Mouse (Mus musculus): Measurements from ENCODE around the gene Ube2j1. TPM values are rescaled to one million over a fixed set of nuclear protein-coding genes. Genes with fewer than 3 reads are reported as not detected.
"Not testable (repeated sequence)": the region's sequence is repeated elsewhere in the genome, so short reads cannot be mapped to it uniquely, and the experiment has no call there.

Gene Ube2j1
- total RNA-seq (2021), result 10 to 100 TPM; 42.3 to 43.4 TPM

DNA sequence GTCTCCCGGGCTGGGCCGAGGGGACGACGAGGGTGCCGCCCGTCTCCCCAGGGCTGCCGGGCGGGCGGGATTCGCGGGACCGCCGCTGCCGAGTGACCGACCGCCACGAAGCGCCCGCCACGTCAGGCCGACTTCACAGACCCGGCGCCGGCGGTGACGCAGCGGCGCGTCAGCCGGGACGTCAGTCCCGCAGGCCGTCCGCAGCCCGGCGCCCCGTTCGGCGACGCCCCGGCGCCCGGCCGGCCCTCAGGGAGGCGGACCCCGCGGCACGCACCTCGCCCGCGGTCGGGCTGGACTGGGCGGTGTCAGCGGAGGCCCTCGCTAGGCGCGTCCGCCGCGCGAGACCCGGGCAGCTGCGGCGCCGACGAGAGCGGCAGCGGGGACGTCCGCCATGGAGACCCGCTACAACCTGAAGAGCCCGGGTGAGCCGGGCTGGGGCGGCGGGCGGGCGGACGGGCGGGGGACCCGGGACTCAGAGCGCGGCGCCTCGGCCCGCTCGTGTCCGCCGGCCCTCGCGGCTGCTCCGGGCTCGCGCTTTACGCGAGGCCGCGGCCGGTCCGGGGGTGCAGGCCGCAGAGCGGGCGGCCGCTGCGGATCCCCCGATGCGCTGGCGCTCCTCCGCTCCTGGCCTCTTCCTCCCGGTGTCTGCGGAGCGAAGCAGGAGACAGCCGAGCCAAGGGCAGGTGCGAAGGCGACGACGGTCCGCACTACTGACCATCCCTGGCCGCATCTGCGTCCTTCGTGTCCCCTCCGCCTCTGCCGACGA, at the start of gene Ube2j1:
TSS of gene Ube2j1 (plus strand) at position 222 of the 766 bp plus-strand sequence.
- intact Hi-C loops (cut with DNase I), result loop anchor here (1.0 to 5.0 kb wide), 4 partner anchors 86 to 414 kb away; partner anchors contain the start of genes Casp8ap2 and Lyrm2
- DNase-seq (ENCODE audit: low spot score), result peak; percentile 92

DNA sequence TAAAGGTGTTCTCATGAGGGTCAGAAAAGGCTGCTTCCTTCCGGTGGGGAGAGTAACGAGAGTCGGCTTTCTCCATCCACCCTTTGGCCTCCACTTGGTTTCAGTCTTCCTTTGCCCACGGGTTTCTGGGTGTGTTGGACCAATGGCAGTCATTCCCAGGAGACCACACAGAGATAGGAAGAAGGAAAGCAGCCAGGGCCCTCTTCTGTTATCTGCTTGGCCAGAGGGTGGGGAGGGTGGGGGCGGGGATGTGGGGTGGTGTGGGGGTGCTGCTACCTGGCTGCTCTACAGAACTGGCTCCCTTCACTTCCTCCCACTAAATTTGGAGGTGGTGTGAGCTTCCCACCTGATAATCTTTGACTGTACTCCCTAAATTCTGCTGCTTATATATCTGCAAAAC, 49.6 kb upstream of the Ube2j1 start:
- DNase-seq (ENCODE audit: low spot score), result no peak
- intact Hi-C loops (cut with DNase I), result no loop called here

DNA sequence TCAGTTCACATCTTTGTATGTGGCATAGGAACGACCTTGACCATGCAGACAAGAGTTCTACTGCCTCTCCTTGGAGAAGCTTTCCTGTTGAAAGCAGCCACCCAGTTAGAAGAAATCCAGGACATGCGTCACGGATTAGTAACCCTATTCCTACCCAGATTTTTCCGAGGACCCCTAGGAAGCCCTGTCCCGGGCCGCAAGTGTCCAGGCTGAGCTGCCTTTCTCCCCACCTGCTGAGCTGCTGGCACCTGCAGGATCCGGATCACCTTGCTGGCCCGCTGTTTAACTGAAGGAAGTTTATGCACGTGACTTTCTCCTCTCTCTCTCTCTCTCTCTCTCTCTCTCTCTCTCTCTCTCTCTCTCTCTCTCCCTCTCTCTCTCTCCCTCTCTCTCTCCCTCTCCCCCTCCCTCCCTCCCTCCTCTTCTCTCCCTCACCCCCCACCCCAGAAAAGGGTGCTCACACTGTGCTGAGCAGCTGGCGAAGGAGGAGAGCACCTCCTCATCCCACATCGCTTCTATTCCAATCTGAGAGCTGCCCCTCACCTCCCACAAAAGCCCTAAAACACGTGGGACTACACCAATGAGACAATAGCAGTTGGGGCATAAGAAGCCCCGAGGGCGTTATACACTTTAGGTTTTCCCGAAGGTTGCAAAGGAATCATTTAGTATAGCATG, 49.0 kb upstream of the Ube2j1 start:
- DNase-seq (ENCODE audit: low spot score), result no peak
- intact Hi-C loops (cut with DNase I), result no loop called here

DNA sequence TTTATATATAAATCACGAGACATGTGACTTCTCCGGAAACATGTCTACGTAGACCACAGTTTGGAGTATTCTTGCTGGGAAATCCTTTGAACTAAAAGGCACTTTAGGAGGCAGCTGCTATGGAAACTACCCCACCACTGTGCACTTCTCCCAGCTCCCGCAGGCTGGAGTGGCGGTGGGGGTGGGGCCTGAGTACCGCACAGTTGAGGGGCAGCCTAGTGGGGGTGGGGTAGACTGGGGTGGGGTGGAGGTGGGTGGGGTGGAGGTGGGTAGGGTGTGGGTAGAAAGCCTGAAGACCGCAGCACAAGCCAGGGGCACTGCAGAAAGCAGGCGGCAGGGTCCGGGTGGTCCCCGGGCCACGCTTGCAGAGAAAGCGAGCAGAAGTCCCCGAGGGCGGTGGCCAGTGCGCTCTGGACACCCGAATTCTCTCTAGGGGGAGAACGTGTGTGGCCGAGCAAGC, 48.5 kb upstream of the Ube2j1 start, which contains the start of gene Rragd:
TSS of gene Rragd (plus strand) at position 322 of the 460 bp plus-strand sequence.
- peak; percentile 4 for DNase-seq (ENCODE audit: low spot score)
- intact Hi-C loops (cut with DNase I), result no loop called here

DNA sequence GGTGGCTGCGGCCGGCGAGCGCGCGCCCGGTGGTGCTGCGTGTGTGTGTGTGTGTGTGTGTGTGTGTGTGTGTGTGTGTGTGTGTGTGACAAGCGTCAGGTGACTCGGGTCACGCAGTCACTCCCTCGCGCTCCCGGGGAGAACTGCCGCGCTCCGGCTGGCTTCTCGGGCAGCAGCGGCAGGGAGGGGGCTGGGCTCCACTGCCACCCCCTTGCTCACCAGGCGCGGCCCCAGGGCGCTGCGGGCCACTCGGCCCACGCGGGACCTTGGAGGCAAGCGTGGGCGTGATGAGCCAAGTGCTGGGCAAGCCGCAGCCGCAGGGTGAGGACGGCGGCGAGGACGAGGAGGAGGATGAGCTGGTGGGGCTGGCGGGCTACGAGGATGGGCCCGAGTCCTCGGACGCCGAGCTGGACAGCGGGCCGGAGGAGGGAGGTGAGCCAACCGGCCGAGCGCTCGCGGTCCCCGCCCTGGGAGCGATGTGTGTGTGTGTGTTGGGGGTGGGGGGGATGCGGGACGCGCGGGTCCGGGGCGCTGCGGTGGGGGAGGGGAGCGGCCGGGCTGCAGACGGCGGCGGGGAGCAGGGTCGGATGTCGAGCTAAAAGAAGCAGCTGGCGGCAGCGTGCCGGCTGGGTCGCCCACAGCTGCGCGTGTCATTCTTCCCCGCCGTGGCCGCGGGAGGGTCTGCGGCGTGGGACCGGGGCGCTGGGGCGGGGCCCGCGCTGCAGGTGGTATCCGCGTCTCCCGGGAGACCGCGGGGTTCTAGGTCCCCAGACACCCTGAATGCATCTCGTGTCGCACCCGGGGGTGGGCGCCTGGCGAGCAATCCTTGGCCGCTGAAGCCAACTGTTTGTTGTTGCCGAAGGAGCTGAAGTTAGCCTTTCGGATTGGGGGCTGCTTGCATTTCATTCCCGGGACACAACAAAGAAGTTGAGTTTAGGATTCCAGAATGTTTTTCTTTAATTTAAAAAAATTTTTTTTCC, 47.8 kb upstream of the Ube2j1 start:
- DNase-seq (ENCODE audit: low spot score), result peak; percentile 23
- intact Hi-C loops (cut with DNase I), result no loop called here

DNA sequence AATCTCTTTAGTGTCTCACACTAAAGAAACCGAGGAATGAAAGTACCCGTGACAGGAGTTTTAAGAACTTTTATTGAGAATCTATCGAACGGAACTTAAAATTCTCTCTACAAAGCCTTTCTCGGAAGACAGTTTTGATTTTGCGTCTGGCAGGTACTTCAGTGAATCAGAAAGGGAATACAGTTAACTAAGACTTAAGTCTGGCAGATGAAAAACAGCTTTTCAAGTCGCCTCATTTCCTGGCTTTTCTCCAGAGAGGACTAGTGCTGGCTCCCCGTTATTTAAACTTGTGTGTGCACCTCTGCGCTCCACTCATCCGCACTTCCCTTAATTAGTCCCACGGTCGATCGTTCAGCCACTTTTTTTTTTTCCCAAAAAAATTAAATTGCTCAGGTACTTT, 47.0 kb upstream of the Ube2j1 start:
- intact Hi-C loops (cut with DNase I), result no loop called here
- no peak for DNase-seq (ENCODE audit: low spot score)

DNA sequence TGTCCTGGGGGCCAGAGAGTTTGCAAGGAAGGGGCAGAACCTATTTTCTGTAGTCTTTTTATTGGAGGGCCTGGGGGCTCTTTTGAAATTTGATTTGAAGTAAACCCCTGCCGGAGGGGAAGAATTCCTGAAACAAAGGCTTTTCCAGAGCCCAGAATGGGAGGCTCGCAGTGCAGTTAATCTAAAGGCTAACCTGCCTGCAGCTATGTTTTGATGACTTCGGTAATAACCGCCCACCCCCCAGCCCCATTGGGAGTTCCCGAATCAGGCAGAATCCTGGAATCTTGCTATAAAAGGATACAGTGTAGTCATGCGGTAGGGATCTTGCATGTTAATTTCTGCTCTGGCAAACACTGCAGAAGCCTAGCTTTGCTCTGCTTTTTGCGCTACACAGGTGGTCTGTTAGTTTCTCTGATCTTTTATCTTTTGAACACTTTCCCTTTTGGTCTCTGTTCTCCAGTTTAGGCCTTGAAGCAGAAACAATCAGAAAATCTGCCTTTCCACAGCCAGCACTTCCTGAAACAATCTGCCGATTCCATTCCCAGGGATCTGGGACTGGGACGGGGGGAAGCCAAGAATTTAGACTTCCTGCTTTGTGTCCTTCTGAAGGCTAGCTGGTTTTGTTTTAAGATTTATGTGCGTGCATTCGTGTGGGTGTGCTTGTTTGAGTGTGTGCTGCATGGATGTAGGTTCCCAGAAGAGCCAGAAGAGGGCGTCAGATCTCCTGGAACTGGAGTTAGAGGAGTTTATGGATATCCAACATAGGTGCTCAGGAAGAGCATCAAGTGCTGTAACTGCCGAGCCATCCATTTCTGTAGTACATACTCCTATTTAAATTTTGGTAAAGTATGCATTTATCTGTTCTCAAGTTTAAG, 46.2 kb upstream of the Ube2j1 start:
- DNase-seq (ENCODE audit: low spot score), result no peak
- intact Hi-C loops (cut with DNase I), result no loop called here

DNA sequence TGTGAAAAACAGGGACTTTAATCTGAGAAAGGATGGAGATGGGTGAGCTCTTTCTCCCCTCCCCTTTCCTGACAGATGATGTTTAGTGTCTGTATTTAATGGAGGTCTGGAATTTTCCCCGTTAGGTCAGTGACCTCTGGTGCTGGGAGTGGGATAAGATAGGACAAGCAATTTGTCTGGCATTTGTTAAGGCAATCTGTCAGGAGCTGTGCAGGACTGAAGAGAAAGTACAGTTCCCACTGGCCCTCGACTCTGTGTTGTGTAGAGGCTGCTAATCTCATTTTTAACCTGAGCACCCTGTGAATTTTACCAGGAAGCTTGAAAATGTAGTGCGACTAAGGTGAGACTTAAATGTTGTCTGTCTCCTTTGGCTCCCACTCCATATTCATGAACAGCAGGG, 45.5 kb upstream of the Ube2j1 start:
- DNase-seq (ENCODE audit: low spot score), result no peak
- intact Hi-C loops (cut with DNase I), result no loop called here

DNA sequence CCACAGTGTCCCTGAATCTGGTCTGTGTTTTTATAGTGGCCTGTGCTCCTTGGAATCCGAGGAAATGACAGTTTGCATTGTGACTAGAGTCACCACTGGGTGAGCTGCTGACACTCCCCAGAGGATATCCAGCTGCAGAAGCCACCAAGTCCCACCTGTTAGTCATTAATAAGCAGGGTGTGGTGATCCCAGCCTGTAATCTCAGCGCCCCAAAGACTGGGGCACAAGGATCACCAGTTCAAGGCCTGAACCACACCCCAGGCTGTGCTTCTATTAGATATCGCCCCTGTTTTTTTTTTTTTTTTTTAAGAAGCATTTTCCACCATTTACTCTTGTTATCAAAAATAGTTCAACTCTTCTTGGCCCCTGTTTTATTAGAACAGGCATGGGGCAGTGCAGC, 44.2 kb upstream of the Ube2j1 start:
- DNase-seq (ENCODE audit: low spot score), result no peak
- intact Hi-C loops (cut with DNase I), result no loop called here

DNA sequence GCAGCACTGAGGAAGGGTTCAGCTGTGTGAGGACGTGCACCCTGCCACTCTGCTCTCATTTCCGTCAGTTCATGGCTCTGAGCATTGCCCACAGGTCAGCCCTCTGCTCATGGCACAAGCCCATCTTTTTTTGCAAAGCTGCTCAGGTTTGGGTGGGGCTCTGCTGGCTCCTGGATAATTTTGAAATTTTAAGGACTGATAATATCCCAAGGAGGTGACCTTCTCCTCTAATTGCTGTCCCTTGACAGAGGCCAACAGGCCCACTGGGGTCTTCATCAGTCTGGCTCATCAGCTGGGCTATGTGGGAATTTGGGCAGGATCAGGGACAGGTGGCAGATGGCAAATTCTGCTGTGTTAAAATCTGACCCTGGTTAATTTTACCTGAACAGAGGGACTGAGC, 41.9 kb upstream of the Ube2j1 start:
- no peak for DNase-seq (ENCODE audit: low spot score)
- intact Hi-C loops (cut with DNase I), result no loop called here

DNA sequence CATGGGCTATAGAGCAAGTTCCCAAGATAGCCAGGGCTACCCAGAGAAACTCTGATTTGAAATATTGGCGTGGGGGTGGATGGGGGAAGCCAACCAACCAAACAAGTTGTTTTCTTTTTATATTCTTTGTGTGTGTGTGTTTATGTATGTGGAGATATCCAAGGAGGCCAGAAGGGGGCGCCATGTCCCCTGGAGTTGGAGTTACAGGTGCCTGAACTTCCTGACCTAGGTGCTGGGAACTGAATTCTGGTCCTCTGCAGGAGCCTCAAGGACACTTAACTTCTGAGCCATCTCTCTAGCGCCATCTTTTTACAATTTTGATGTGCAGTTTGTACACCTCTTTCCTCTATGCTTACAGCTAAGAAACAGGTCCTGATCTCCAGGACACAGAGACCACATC, 37.0 kb upstream of the Ube2j1 start:
- intact Hi-C loops (cut with DNase I), result no loop called here
- no peak for DNase-seq (ENCODE audit: low spot score)

DNA sequence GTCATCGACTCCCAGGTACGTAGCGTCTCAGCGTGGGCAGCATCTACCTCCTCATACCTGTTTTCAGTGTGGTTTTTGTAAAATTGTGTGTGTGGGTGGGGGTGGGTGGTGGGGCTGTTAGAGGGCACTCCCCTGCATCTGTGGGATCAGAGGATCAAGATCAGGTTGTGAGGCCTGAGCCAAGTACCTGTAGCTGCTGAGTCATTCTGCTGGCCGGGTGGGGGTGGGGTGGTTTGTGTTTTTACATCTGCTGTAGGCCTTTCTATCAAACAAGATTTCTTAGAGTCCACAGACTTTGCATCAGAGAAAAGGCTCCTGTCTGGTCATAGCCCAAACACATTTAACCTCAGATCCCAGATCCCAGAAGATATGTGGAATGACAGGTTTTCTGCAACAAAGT, 35.1 kb upstream of the Ube2j1 start:
- intact Hi-C loops (cut with DNase I), result no loop called here
- DNase-seq (ENCODE audit: low spot score), result no peak

DNA sequence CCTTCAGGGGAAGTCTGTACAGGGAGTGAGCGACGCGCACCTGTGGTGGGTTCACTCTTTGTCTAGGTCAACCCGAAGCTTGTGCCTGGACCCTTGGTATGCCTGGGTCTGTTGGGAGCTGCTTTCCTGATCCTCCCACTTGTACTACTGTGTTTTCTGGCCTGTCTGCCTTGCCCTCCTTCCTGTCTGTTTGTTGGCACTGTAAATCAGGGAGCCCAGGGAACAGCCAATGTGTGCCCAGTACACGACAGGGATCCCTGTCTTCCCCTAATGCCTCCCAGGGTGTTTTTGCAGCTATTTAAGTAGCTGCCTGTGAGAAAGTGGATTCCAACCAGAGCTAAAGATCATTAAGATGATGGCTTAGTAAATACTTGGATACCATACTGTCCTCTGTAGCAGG, 33.6 kb upstream of the Ube2j1 start:
- intact Hi-C loops (cut with DNase I), result no loop called here
- DNase-seq (ENCODE audit: low spot score), result no peak

DNA sequence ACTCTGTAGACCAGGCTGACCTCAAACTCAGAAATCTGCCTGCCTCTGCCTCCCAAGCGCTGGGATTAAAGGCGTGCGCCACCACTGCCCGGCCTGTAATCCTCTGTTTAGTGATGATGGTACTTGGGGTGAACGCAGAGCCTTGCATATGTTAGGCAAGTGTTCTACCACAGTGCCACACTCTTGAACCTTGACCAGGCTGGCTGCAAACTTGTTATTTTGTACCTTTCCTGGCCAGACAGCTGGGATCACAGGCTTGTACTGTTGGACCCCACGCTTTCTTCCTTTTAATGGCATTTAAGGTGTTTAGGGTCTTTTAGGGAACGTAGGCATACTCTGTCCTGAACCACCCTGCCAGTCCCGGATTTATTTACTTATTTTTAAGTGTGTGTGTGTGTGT, 32.2 kb upstream of the Ube2j1 start:
- intact Hi-C loops (cut with DNase I), result no loop called here
- DNase-seq (ENCODE audit: low spot score), result no peak

DNA sequence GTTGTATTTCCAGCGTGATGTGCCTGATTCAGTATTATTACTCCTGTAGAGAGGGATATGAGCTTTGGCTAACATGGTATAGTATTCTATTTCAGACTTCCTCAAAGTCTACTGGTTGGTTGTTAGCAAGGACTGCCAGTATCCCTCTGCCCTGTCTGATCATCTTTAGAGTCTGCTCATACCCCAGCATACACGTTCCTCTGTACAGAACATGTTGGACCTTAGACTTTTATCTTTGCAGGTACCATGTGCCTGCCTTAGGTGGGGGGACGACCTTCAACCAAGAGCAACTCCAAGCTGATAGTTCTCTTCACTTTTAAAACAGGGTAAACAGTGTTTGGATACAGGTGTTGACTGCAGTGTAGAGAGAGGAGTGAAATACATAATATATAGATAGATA, 29.1 kb upstream of the Ube2j1 start:
- DNase-seq (ENCODE audit: low spot score), result no peak
- intact Hi-C loops (cut with DNase I), result no loop called here

DNA sequence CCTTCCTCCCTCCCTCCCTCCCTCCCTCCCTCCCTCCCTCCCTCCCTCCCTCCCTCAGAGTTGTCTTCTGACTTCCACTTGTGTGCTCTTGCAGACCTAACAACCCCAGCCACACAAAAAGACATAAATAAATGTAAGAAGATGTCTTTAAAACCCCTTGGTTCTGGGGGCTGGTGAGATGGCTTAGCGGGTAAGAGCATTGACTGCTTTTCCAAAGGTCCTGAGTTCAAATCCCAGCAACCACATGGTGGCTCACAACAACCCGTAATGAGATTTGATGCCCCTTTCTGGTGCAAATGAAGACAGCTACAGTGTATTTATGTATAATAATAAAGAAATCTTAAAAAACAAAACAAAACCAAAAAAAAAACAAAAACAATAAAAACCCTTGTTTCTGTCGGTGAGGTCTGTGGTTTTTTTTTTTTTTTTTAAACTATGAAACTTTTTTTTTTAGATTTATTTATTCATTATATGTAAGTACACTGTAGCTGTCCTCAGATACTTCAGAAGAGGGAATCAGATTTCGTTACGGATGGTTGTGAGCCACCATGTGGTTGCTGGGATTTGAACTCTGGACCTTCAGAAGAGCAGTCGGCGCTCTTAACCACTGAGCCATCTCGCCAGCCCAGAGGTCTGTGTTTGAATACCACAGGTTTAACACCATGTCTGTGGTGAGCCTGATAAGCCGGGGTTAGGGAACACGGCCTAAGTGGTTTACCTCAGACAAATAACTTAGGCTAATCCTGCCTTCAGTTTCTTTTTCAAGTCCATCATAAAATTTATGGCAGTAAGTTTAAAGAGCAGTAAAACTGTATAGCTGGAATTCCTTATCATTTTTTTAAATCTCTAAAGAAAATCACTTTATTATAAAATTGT, 25.4 kb upstream of the Ube2j1 start:
- intact Hi-C loops (cut with DNase I); DNase-seq (ENCODE audit: low spot score): not testable (repeated sequence)

DNA sequence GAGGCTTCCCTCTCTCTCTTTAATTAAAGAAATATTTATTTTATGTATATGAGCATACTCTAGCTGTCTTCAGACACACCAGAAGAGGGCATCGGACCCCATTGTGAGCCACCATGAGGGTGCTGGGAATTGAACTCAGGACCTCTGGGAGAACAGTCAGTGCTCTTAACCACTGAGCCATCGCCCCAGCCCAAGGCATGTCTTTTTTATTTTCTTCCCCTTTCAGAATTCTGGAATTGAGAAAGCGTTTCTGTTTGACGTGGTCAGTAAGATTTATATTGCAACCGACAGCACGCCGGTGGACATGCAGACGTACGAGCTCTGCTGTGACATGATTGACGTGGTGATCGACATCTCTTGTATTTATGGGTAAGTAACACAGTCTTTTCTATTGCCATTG, 24.4 kb upstream of the Ube2j1 start:
- no peak for DNase-seq (ENCODE audit: low spot score)
- intact Hi-C loops (cut with DNase I), result no loop called here

DNA sequence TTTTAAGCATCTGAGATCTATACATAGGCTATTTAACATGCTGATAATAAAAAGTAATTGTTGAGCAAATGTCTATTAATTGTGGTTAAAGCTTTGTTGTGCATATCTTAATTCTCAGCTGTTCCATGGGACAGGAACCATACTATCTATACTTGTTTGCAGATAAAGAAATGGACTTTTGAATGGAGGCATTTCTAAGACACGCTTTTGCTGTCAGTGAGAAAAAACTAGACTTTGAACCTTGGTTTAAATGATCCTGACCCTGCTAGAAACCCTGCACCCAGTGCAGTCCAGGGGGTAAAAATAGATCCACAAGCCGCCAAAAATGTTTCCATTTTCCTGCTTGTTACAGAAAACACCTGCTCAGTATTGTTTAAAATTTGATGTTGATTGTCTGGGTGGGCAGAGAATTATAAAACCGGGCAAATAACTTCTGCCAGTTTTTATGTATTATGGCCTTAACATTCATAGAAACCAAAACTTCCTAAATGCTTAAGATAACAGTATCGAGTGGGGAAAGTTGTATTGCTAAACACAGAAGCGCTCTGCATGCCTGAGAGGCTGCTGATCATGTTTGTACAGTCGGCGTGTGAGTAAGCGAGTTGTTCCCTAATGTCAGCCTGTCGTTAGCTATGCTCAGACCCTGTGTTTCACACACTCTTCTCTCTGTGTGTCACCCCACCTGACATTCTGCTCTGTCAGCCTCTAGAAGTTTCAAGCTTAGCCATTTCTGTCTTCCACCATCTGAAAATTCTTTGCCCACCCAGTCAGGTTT, 23.6 kb upstream of the Ube2j1 start:
- intact Hi-C loops (cut with DNase I), result no loop called here

More for the DNA sequence above, 23.6 kb upstream of the Ube2j1 start:
- DNase-seq (ENCODE audit: low spot score), result no peak
